7 mouse cellular contexts compared by ENCODE assay signal in genomic region chr11:116661291-116661947, GRCm38 (mm10). TPM values are rescaled to one million over a fixed set of nuclear protein-coding genes. Genes with fewer than 3 reads are reported as not detected.
A peak's percentile ranks its signal among the peaks of the same experiment; 100 is the strongest.
DNase-seq lines count a peak whose midpoint lies in the region; ATAC-seq and TF ChIP-seq lines count a peak whose summit lies in the region.

No protein-coding gene starts in this region.

- H3K4me1 ChIP-seq in forebrain, embryonic 14.5 days (ENCODE audit: control insufficient read depth, insufficient read depth, low read length) = peaks cover 52% of the 10 kb centered on the region
- peaks cover 62% of the 10 kb centered on the region for H3K4me1 ChIP-seq in midbrain, embryonic 15.5 days

- intact Hi-C loops in left cerebral cortex, adult 2 months (cut with DNase I) = no loop called here

- 15% methylated on average over 13 of the region's 13 CpGs for WGBS in forebrain, embryonic 14.5 days
- 10% methylated on average over 13 of the region's 13 CpGs for WGBS in midbrain, embryonic 15.5 days

- TF ChIP-seq CTCF in left cerebral cortex, adult 2 months (IDR thresholded peaks at IDR 0.05) = no peak

- peak overlapping the region; percentile 16 for H3K4me2 ChIP-seq in forebrain, embryonic 14.5 days (ENCODE audit: low read length)
- peak overlapping the region; percentile 30 for H3K4me2 ChIP-seq in midbrain, embryonic 15.5 days

- H3K9ac ChIP-seq in forebrain, embryonic 14.5 days (ENCODE audit: low read length) = peak overlapping the region; percentile 26
- peak overlapping the region; percentile 16 for H3K9ac ChIP-seq in midbrain, embryonic 15.5 days

- no peaks in the 10 kb centered on the region for H3K27me3 ChIP-seq in forebrain, embryonic 14.5 days (replicated peaks; ENCODE audit: control insufficient read depth, insufficient read depth, low read length)
- H3K27me3 ChIP-seq in midbrain, embryonic 15.5 days (replicated peaks) = no peaks in the 10 kb centered on the region

- H3K9me3 ChIP-seq in forebrain, embryonic 14.5 days (replicated peaks; ENCODE audit: control insufficient read depth, low read length) = no peaks in the 10 kb centered on the region
- no peaks in the 10 kb centered on the region for H3K9me3 ChIP-seq in midbrain, embryonic 15.5 days

- no peak overlapping the region for H3K4me3 ChIP-seq in left cerebral cortex, adult 2 months
- no peak overlapping the region for H3K4me3 ChIP-seq in forebrain, embryonic 14.5 days (ENCODE audit: low read depth, low read length)
- no peak overlapping the region for H3K4me3 ChIP-seq in midbrain, embryonic 15.5 days

- H3K36me3 ChIP-seq in forebrain, embryonic 14.5 days (ENCODE audit: control insufficient read depth, insufficient read depth, low read length) = no peaks in the 10 kb centered on the region
- H3K36me3 ChIP-seq in midbrain, embryonic 15.5 days (replicated peaks) = no peaks in the 10 kb centered on the region

- peak; percentile 57 for ATAC-seq in forebrain, embryonic 14.5 days
- ATAC-seq in midbrain, embryonic 15.5 days (replicated peaks) = peak; percentile 55

- no peak for DNase-seq in left cerebral cortex, adult 2 months (ENCODE audit: extremely low spot score in 1 of 2, low spot score in 2 of 2)
- DNase-seq in left cerebral cortex, adult 11 months (ENCODE audit: low spot score) = no peak
- peak; percentile 64 to 72 for DNase-seq in cerebellum, postnatal 14 days
- peak; percentile 87 for DNase-seq in forebrain, embryonic 14.5 days (ENCODE audit: low spot score)
- DNase-seq in B cell, adult 2 months = no peak
- no peak for DNase-seq in ovary, postnatal 14 days (ENCODE audit: low spot score)

- H3K27ac ChIP-seq in left cerebral cortex, adult 2 months = peak overlapping the region; percentile 50; the same call in 1 of the 2 replicates
- peak overlapping the region; percentile 94 for H3K27ac ChIP-seq in forebrain, embryonic 14.5 days (ENCODE audit: low read depth, low read length)
- peak overlapping the region; percentile 75 for H3K27ac ChIP-seq in midbrain, embryonic 15.5 days

RNA-seq across cellular contexts. Expression of gene Cygb, which starts 7.3 kb away (rescaled TPM):
- 10 to 100 TPM; 42.8 to 45.3 TPM for total RNA-seq in left cerebral cortex, adult 2 months (2021)
- 14.7 and 15.4 TPM in 2 replicates for polyA plus RNA-seq in forebrain, embryonic 14.5 days (2014; fragmentation: Nextera tagmentation; extraction: Ambion mirVana)
- polyA plus RNA-seq in midbrain, embryonic 15.5 days (2015; fragmentation: Nextera tagmentation; extraction: Ambion mirVana) = 23.3 and 24.4 TPM in 2 replicates

RNA-seq across cellular contexts. Expression of gene Prcd, which starts 8.1 kb away (rescaled TPM):
- total RNA-seq in left cerebral cortex, adult 2 months (2021) = 1 to 10 TPM; 5.4 to 5.8 TPM
- 1.4 and 1.7 TPM in 2 replicates for polyA plus RNA-seq in forebrain, embryonic 14.5 days (2014; fragmentation: Nextera tagmentation; extraction: Ambion mirVana)
- 1.5 and 3.0 TPM in 2 replicates for polyA plus RNA-seq in midbrain, embryonic 15.5 days (2015; fragmentation: Nextera tagmentation; extraction: Ambion mirVana)

RNA-seq across cellular contexts. Expression of gene Rhbdf2, which starts 34.6 kb away (rescaled TPM):
- total RNA-seq in left cerebral cortex, adult 2 months (2021) = 1 to 10 TPM; 1.9 to 2.0 TPM
- 0.61 TPM in 2 replicates for polyA plus RNA-seq in forebrain, embryonic 14.5 days (2014; fragmentation: Nextera tagmentation; extraction: Ambion mirVana)
- polyA plus RNA-seq in midbrain, embryonic 15.5 days (2015; fragmentation: Nextera tagmentation; extraction: Ambion mirVana) = 0.83 TPM in 2 replicates

Comparison
In these comparisons a context has a peak if more than half of its experiments do, and no peak if none do; other contexts are left out.
1. DNase-seq: peak in cerebellum, postnatal 14 days (2 of 2) and forebrain, embryonic 14.5 days (single experiment); none in left cerebral cortex, adult 2 months (0 of 2), left cerebral cortex, adult 11 months (single experiment), B cell, adult 2 months (0 of 2) and ovary, postnatal 14 days (single experiment).
2. Peak in every context shown above with its lines, with median percentiles within 50 percentile points of each other: H3K27ac ChIP-seq.